Mouse (Mus musculus) olfactory bulb, adult 2 months (tissue): ENCODE data around the gene Cyb561d2.

ENCODE experiments used
- CTCF ChIP-seq: fragments of 200-500 bp; IDR thresholded peaks from 2 replicates; pipeline ENCODE4 v1.5.1; 2012; ENCODE audit warnings: low read depth, mild to moderate bottlenecking, low read length, moderate library complexity; ENCODE audit not compliant: insufficient read depth
- POLR2A ChIP-seq: fragments of 200-500 bp; IDR thresholded peaks from 2 replicates; pipeline ENCODE4 v1.6.1; 2012; ENCODE audit warnings: mild to moderate bottlenecking, low read depth, low read length, moderate library complexity; ENCODE audit not compliant: insufficient read depth

DNA sequence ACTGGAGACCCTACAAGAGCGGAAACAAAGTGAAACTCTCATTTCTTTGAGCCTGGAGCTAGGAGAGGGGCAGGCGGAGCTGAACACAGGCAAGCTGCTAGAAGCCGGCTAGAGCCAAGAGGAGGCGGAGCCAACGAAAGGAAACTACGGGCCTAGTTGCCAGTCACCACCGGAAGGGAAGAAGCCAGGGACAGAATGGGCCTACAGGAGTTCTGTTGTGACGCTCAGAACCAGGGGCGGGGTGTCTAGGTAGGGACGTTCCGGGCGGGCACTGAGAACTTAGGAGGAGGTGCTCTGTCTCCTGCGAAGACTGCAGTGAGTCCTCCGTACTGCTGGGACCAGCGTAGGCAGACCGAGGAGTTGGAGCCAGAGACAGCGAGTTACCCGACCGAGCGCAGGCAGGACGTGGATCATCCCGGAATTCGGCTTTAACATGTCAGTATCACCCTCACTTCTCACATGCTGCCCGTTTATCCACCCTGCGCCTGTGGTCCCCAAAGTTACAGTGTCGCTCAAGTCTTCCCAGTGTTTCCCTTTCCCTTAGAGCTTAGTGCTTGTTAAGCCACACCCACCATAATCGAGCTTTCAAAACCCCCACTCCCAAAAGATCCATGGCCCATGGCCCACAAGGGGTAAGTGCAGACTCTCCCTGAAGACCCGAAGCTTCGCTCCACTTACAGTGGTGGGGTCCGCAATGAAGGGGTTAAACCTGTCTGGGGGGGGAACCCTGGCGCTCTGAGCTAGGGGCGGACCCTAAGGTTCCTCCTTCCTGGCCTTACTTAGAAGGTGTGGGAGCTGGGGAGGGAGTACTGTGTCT lies 38.7 kb upstream of the Cyb561d2 start, which contains the start of gene Hyal3:
- peak; percentile 68; the same call in 1 of the 2 replicates for TF ChIP-seq POLR2A
- no peak for TF ChIP-seq CTCF
